Mouse (Mus musculus): ENCODE results near the gene Zyg11b. TPM values are rescaled to one million over a fixed set of nuclear protein-coding genes. Genes with fewer than 3 reads are reported as not detected.

The Zyg11b gene
- total and polyA plus RNA-seq, 3 experiments, result 10.9 to 39.1 (median 34.8) TPM

GRCm38 (mm10) chr4:108222507-108222906 is 78.4 kb downstream of the Zyg11b start:
- no peaks in the 10 kb centered on the region for H3K36me3 ChIP-seq (ENCODE audit: control insufficient read depth, insufficient read depth, low read length)
- DNase-seq, result no peak
- H3K4me3 ChIP-seq, result no peak overlapping the region
- H3K9ac ChIP-seq (ENCODE audit: low read depth, low read length), result no peak overlapping the region
- 93% methylated on average over 5 of the region's 5 CpGs for WGBS
- peaks cover 6% of the 10 kb centered on the region for H3K27me3 ChIP-seq (ENCODE audit: control insufficient read depth, insufficient read depth, low read length)
- no peak overlapping the region for H3K27ac ChIP-seq
- intact Hi-C loops (cut with DNase I), result no loop called here
- H3K79me2 ChIP-seq (replicated peaks; ENCODE audit: control insufficient read depth, insufficient read depth, low read length), result no peaks in the 10 kb centered on the region
- TF ChIP-seq CTCF (IDR thresholded peaks at IDR 0.05) (no peak), POLR2A (IDR thresholded peaks at IDR 0.05; ENCODE audit: insufficient read depth, low read depth, low read length) (no peak), EP300 (IDR thresholded peaks at IDR 0.05; ENCODE audit: insufficient read depth, low read depth, low read length) (no peak)
- no peaks in the 10 kb centered on the region for H3K4me1 ChIP-seq (ENCODE audit: control insufficient read depth, insufficient read depth, low read length)

GRCm38 (mm10) chr4:108219019-108219418 is 81.9 kb downstream of the Zyg11b start:
- Histone ChIP-seq H3K4me1 (ENCODE audit: control insufficient read depth, insufficient read depth, low read length) (no peaks in the 10 kb centered on the region), H3K27ac (no peak overlapping the region), H3K36me3 (ENCODE audit: control insufficient read depth, insufficient read depth, low read length) (no peaks in the 10 kb centered on the region), H3K9ac (ENCODE audit: low read depth, low read length) (no peak overlapping the region), H3K79me2 (replicated peaks; ENCODE audit: control insufficient read depth, insufficient read depth, low read length) (no peaks in the 10 kb centered on the region), H3K4me3 (no peak overlapping the region), H3K27me3 (ENCODE audit: control insufficient read depth, insufficient read depth, low read length) (peaks cover 12% of the 10 kb centered on the region)
- TF ChIP-seq POLR2A (IDR thresholded peaks at IDR 0.05; ENCODE audit: insufficient read depth, low read depth, low read length), result no peak
- no peak for TF ChIP-seq EP300 (IDR thresholded peaks at IDR 0.05; ENCODE audit: insufficient read depth, low read depth, low read length)
- no peak for TF ChIP-seq CTCF (IDR thresholded peaks at IDR 0.05)
- 32% methylated on average over 9 of the region's 9 CpGs for WGBS
- no peak for DNase-seq
- intact Hi-C loops (cut with DNase I), result no loop called here

GRCm38 (mm10) chr4:108217332-108218179 is 83.3 kb downstream of the Zyg11b start, which contains the start of gene Zyg11a:
TSS of gene Zyg11a (minus strand) at chr4:108218048.
- TF ChIP-seq POLR2A (IDR thresholded peaks at IDR 0.05; ENCODE audit: insufficient read depth, low read depth, low read length), result no peak
- no peak for TF ChIP-seq EP300 (IDR thresholded peaks at IDR 0.05; ENCODE audit: insufficient read depth, low read depth, low read length)
- no peak for TF ChIP-seq CTCF (IDR thresholded peaks at IDR 0.05)
- H3K9ac ChIP-seq (ENCODE audit: low read depth, low read length), result peak within 1 kb of the TSS; percentile 14; the same call in 1 of the 2 replicates

GRCm38 (mm10) chr4:108213023-108213422 is 87.9 kb downstream of the Zyg11b start:
- no peaks in the 10 kb centered on the region for H3K36me3 ChIP-seq (ENCODE audit: control insufficient read depth, insufficient read depth, low read length)
- TF ChIP-seq EP300 (IDR thresholded peaks at IDR 0.05; ENCODE audit: insufficient read depth, low read depth, low read length) (no peak), POLR2A (IDR thresholded peaks at IDR 0.05; ENCODE audit: insufficient read depth, low read depth, low read length) (no peak), CTCF (IDR thresholded peaks at IDR 0.05) (no peak)
- WGBS, result 92% methylated on average over 2 of the region's 2 CpGs
- no peaks in the 10 kb centered on the region for H3K4me1 ChIP-seq (ENCODE audit: control insufficient read depth, insufficient read depth, low read length)
- H3K4me3 ChIP-seq, result no peak overlapping the region
- H3K9ac ChIP-seq (ENCODE audit: low read depth, low read length), result no peak overlapping the region
- H3K27ac ChIP-seq, result no peak overlapping the region
- DNase-seq, result no peak
- H3K79me2 ChIP-seq (replicated peaks; ENCODE audit: control insufficient read depth, insufficient read depth, low read length), result no peaks in the 10 kb centered on the region
- peaks cover 11% of the 10 kb centered on the region for H3K27me3 ChIP-seq (ENCODE audit: control insufficient read depth, insufficient read depth, low read length)
- intact Hi-C loops (cut with DNase I), result no loop called here

More at GRCm38 (mm10) chr4:108217332-108218179, 83.3 kb downstream of the Zyg11b start, which contains the start of gene Zyg11a:
- 0 out of 2 replicates have a peak within 1 kb of the TSS, but pooled peaks have one; percentile 15 for H3K4me3 ChIP-seq
- H3K36me3 ChIP-seq (ENCODE audit: control insufficient read depth, insufficient read depth, low read length), result no peaks in the 10 kb centered on the region
- H3K79me2 ChIP-seq (replicated peaks; ENCODE audit: control insufficient read depth, insufficient read depth, low read length), result no peaks in the 10 kb centered on the region
- no peak within 1 kb of the TSS for H3K27ac ChIP-seq
- WGBS, result 5% methylated on average over 106 of the region's 107 CpGs
- H3K27me3 ChIP-seq (ENCODE audit: control insufficient read depth, insufficient read depth, low read length), result peaks cover 12% of the 10 kb centered on the region
- DNase-seq, result peak in 1 of 2 experiments; percentile 29
- intact Hi-C loops (cut with DNase I), result no loop called here
- H3K4me1 ChIP-seq (ENCODE audit: control insufficient read depth, insufficient read depth, low read length), result no peaks in the 10 kb centered on the region

GRCm38 (mm10) chr4:108204629-108205028 is 96.3 kb downstream of the Zyg11b start:
- no peak overlapping the region for H3K9ac ChIP-seq (ENCODE audit: low read depth, low read length)
- no peak for DNase-seq
- WGBS, result 76% methylated on average over 6 of the region's 6 CpGs
- H3K4me3 ChIP-seq, result no peak overlapping the region
- H3K4me1 ChIP-seq (ENCODE audit: control insufficient read depth, insufficient read depth, low read length), result no peaks in the 10 kb centered on the region
- H3K79me2 ChIP-seq (replicated peaks; ENCODE audit: control insufficient read depth, insufficient read depth, low read length), result no peaks in the 10 kb centered on the region
- no peak for TF ChIP-seq CTCF (IDR thresholded peaks at IDR 0.05)
- H3K27ac ChIP-seq, result no peak overlapping the region
- no peaks in the 10 kb centered on the region for H3K27me3 ChIP-seq (ENCODE audit: control insufficient read depth, insufficient read depth, low read length)
- H3K36me3 ChIP-seq (ENCODE audit: control insufficient read depth, insufficient read depth, low read length), result no peaks in the 10 kb centered on the region
- intact Hi-C loops (cut with DNase I), result no loop called here

- intact Hi-C loops (cut with DNase I), result no loop called here
- no peaks in the 10 kb centered on the region for H3K36me3 ChIP-seq (ENCODE audit: control insufficient read depth, insufficient read depth, low read length)
- TF ChIP-seq CTCF (IDR thresholded peaks at IDR 0.05) (no peak), POLR2A (IDR thresholded peaks at IDR 0.05; ENCODE audit: insufficient read depth, low read depth, low read length) (no peak), EP300 (IDR thresholded peaks at IDR 0.05; ENCODE audit: insufficient read depth, low read depth, low read length) (no peak)
- H3K79me2 ChIP-seq (replicated peaks; ENCODE audit: control insufficient read depth, insufficient read depth, low read length), result no peaks in the 10 kb centered on the region
- H3K27me3 ChIP-seq (ENCODE audit: control insufficient read depth, insufficient read depth, low read length), result no peaks in the 10 kb centered on the region
- WGBS, result 28% methylated on average over 2 of the region's 2 CpGs
- no peak overlapping the region for H3K4me3 ChIP-seq
- peak; percentile 11 to 18 for DNase-seq
- H3K4me1 ChIP-seq (ENCODE audit: control insufficient read depth, insufficient read depth, low read length), result no peaks in the 10 kb centered on the region
- H3K27ac ChIP-seq, result no peak overlapping the region
- no peak overlapping the region for H3K9ac ChIP-seq (ENCODE audit: low read depth, low read length)
Observed at GRCm38 (mm10) chr4:108199236-108199635, 101.7 kb downstream of the Zyg11b start.

All from heart, adult 2 months (tissue).